ENCODE assay signal across 8 mouse cellular contexts in genomic region chr5:21543409-21544201, GRCm38 (mm10). TPM values are rescaled to one million over a fixed set of nuclear protein-coding genes. Genes with fewer than 3 reads are reported as not detected.
DNase-seq lines count a peak whose midpoint lies in the region; ATAC-seq and TF ChIP-seq lines count a peak whose summit lies in the region.

TSS of gene Lrrc17 (plus strand) at chr5:21543559.

- H3K9ac ChIP-seq in embryonic facial prominence, embryonic 14.5 days (ENCODE audit: low read depth, low read length): peak within 1 kb of the TSS; percentile 75
- peak within 1 kb of the TSS; percentile 48 for H3K9ac ChIP-seq in lung, embryonic 16.5 days (ENCODE audit: low read length)

- H3K4me1 ChIP-seq in kidney, adult 2 months (ENCODE audit: control insufficient read depth, insufficient read depth, low read length): no peaks in the 10 kb centered on the region
- peaks cover 25% of the 10 kb centered on the region for H3K4me1 ChIP-seq in embryonic facial prominence, embryonic 14.5 days (ENCODE audit: control insufficient read depth, insufficient read depth, low read length)
- peaks cover 9% of the 10 kb centered on the region; the same call in 1 of the 2 replicates for H3K4me1 ChIP-seq in lung, embryonic 16.5 days (replicated peaks; ENCODE audit: control insufficient read depth, insufficient read depth, low read length)

- H3K4me3 ChIP-seq in kidney, adult 2 months (ENCODE audit: insufficient read depth, low read depth, low read length): peak within 1 kb of the TSS; percentile 28
- H3K4me3 ChIP-seq in embryonic facial prominence, embryonic 14.5 days (ENCODE audit: low read depth, low read length): peak within 1 kb of the TSS; percentile 58
- H3K4me3 ChIP-seq in lung, embryonic 16.5 days (ENCODE audit: low read length): peak within 1 kb of the TSS; percentile 39

- TF ChIP-seq CTCF in kidney, adult 2 months (conservative IDR thresholded peaks at IDR 0.05; ENCODE audit: insufficient read depth, insufficient read length, low read depth, low read length): no peak

- no peak for DNase-seq in kidney, adult 2 months
- DNase-seq in kidney, adult 9 months: no peak
- DNase-seq in embryonic facial prominence, embryonic 14.5 days (ENCODE audit: low spot score): peak; percentile 97
- peak; percentile 61 to 63 for DNase-seq in heart, postnatal 10 days
- no peak for DNase-seq in Muller cell, postnatal 12 days (ENCODE audit: inconsistent ontology term)
- no peak for DNase-seq in thymus, postnatal 14 days
- no peak for DNase-seq in thymus, postnatal 36 days

- TF ChIP-seq POLR2A in kidney, adult 2 months (IDR thresholded peaks at IDR 0.05; ENCODE audit: low read depth, low read length): no peak

- WGBS in kidney, adult 2 months: 17% methylated on average over 17 of the region's 17 CpGs
- WGBS in embryonic facial prominence, embryonic 14.5 days: 17% methylated on average over 17 of the region's 17 CpGs
- 26% methylated on average over 17 of the region's 17 CpGs for WGBS in lung, embryonic 16.5 days

- intact Hi-C loops in heart, postnatal 10 days (cut with DNase I): no loop called here

- H3K27ac ChIP-seq in kidney, adult 2 months (ENCODE audit: insufficient read depth, low read depth, low read length): no peak within 1 kb of the TSS
- peak within 1 kb of the TSS; percentile 96 for H3K27ac ChIP-seq in embryonic facial prominence, embryonic 14.5 days (replicated peaks; ENCODE audit: low read depth, low read length)
- H3K27ac ChIP-seq in lung, embryonic 16.5 days (ENCODE audit: low read length): peak within 1 kb of the TSS; percentile 90

- H3K4me2 ChIP-seq in embryonic facial prominence, embryonic 14.5 days (ENCODE audit: low read depth, low read length): peak within 1 kb of the TSS; percentile 52
- H3K4me2 ChIP-seq in lung, embryonic 16.5 days (ENCODE audit: low read depth, low read length): peak within 1 kb of the TSS; percentile 33

- no peaks in the 10 kb centered on the region for H3K36me3 ChIP-seq in kidney, adult 2 months (ENCODE audit: control insufficient read depth, insufficient read depth, low read length)
- peaks cover 8% of the 10 kb centered on the region; the same call in 1 of the 2 replicates for H3K36me3 ChIP-seq in embryonic facial prominence, embryonic 14.5 days (ENCODE audit: control insufficient read depth, insufficient read depth, low read length)
- H3K36me3 ChIP-seq in lung, embryonic 16.5 days (ENCODE audit: control insufficient read depth, insufficient read depth, low read length): no peaks in the 10 kb centered on the region

- H3K27me3 ChIP-seq in kidney, adult 2 months (replicated peaks; ENCODE audit: control insufficient read depth, insufficient read depth, low read length): no peaks in the 10 kb centered on the region
- H3K27me3 ChIP-seq in embryonic facial prominence, embryonic 14.5 days (replicated peaks; ENCODE audit: control insufficient read depth, insufficient read depth, low read length): no peaks in the 10 kb centered on the region
- no peaks in the 10 kb centered on the region for H3K27me3 ChIP-seq in lung, embryonic 16.5 days (ENCODE audit: control insufficient read depth, insufficient read depth, low read depth, low read length)

- no peaks in the 10 kb centered on the region for H3K9me3 ChIP-seq in embryonic facial prominence, embryonic 14.5 days (ENCODE audit: control insufficient read depth, low read length)
- no peaks in the 10 kb centered on the region for H3K9me3 ChIP-seq in lung, embryonic 16.5 days (ENCODE audit: control insufficient read depth, low read length)

- peak; percentile 93 for ATAC-seq in embryonic facial prominence, embryonic 14.5 days (ENCODE audit: low read depth)
- ATAC-seq in lung, embryonic 16.5 days (ENCODE audit: low read depth): peak; percentile 94

RNA-seq across cellular contexts. Expression of gene Lrrc17, which starts in this region (rescaled TPM):
- polyA plus RNA-seq in kidney, adult 2 months (2012; rRNA removed): 1.1 and 1.2 TPM in 2 replicates
- 138 and 151 TPM in 2 replicates for polyA plus RNA-seq in embryonic facial prominence, embryonic 14.5 days (2014; fragmentation: Nextera tagmentation; extraction: Ambion mirVana)
- total RNA-seq in heart, postnatal 10 days (2021): 10 to 100 TPM; 13.4 to 14.7 TPM
- 61.1 and 66.3 TPM in 2 replicates for polyA plus RNA-seq in lung, embryonic 16.5 days (2015; fragmentation: Nextera tagmentation; extraction: Ambion mirVana)

Comparison
In these comparisons a context has a peak if more than half of its experiments do, and no peak if none do; other contexts are left out.
1. RNA of gene Lrrc17 (polyA plus RNA-seq): 138 to 151 TPM in embryonic facial prominence, embryonic 14.5 days and 61.1 to 66.3 TPM in lung, embryonic 16.5 days; 1.1 to 1.2 TPM in kidney, adult 2 months; every median in the first group is over 10 times any median in the second.
2. DNase-seq: peak in embryonic facial prominence, embryonic 14.5 days (single experiment) and heart, postnatal 10 days (2 of 2); none in kidney, adult 2 months (single experiment), kidney, adult 9 months (single experiment), Muller cell, postnatal 12 days (single experiment), thymus, postnatal 14 days (single experiment) and thymus, postnatal 36 days (0 of 2).
3. Peak in every context shown above with its lines, with median percentiles within 50 percentile points of each other: H3K4me3 ChIP-seq.